Mouse (Mus musculus) embryonic fibroblast, embryonic 13.5 days (primary cell): Measurements from ENCODE around the gene Ado. TPM values are rescaled to one million over a fixed set of nuclear protein-coding genes. Genes with fewer than 3 reads are reported as not detected.

Experiments
- H3K27ac ChIP-seq: 2 replicates; pipeline ENCODE4 v1.5.1; 2012; ENCODE audit warnings: low read length, control low read depth, inconsistent platforms; ENCODE audit not compliant: insufficient read depth
- H3K4me1 ChIP-seq: 2 replicates; pipeline ENCODE4 v1.6.1; 2011; ENCODE audit warnings: low read length; ENCODE audit not compliant: control insufficient read depth, insufficient read depth
- H3K4me3 ChIP-seq: 2 replicates; pipeline ENCODE4 v1.5.1; 2011; ENCODE audit warnings: mild to moderate bottlenecking, control low read depth, low read length; ENCODE audit not compliant: insufficient read depth
- CTCF ChIP-seq: IDR thresholded peaks from 2 replicates; pipeline ENCODE4 v1.5.1; 2011; ENCODE audit warnings: mild to moderate bottlenecking, control low read depth, low read length, moderate library complexity, borderline replicate concordance; ENCODE audit not compliant: insufficient read depth
- POLR2A ChIP-seq: IDR thresholded peaks from 2 replicates; pipeline ENCODE4 v1.6.1; 2011; ENCODE audit warnings: low read depth, mild to moderate bottlenecking, control low read depth, low read length, moderate library complexity
- polyA plus RNA-seq: library from polyadenylated mRNA; stranded (reverse); fragments of >200 nt; gene quantifications from 2 replicates; pipeline ENCODE4 v1.2.4, GENCODE M21; 2011; ENCODE audit warnings: low read depth; ENCODE audit not compliant: missing spikeins, insufficient read length

The Ado gene
- polyA plus RNA-seq, 1 experiment, result 24.7 TPM

- TF ChIP-seq CTCF (no peak), POLR2A (no peak)
- Histone ChIP-seq H3K4me1 (no peaks in the 10 kb centered on the region), H3K27ac (no peak overlapping the region), H3K4me3 (no peak overlapping the region)
These were observed 15.8 kb upstream of the Ado start for GRCm38 (mm10) chr10:67564509-67564908.

- no peak overlapping the region for H3K4me3 ChIP-seq
- no peaks in the 10 kb centered on the region for H3K4me1 ChIP-seq
- H3K27ac ChIP-seq, result no peak overlapping the region
- TF ChIP-seq CTCF, result no peak
- no peak for TF ChIP-seq POLR2A
These were observed 12.4 kb upstream of the Ado start for GRCm38 (mm10) chr10:67561185-67561584.

GRCm38 (mm10) chr10:67559765-67560394, 11.1 kb upstream of the Ado start:
- H3K4me3 ChIP-seq, result no peak overlapping the region
- TF ChIP-seq CTCF, result no peak
- TF ChIP-seq POLR2A, result no peak
- H3K27ac ChIP-seq, result no peak overlapping the region
- H3K4me1 ChIP-seq, result no peaks in the 10 kb centered on the region

- Histone ChIP-seq H3K27ac (no peak overlapping the region), H3K4me3 (no peak overlapping the region), H3K4me1 (no peaks in the 10 kb centered on the region)
- no peak for TF ChIP-seq CTCF
- no peak for TF ChIP-seq POLR2A
These were observed 9.3 kb upstream of the Ado start for GRCm38 (mm10) chr10:67558053-67558452.

GRCm38 (mm10) chr10:67548261-67548854, 397 bp downstream of the Ado start:
- Histone ChIP-seq H3K4me3 (peak overlapping the region; percentile 71), H3K27ac (peak overlapping the region; percentile 91), H3K4me1 (peaks cover 4% of the 10 kb centered on the region; the same call in 1 of the 2 replicates)
- TF ChIP-seq POLR2A (no peak), CTCF (no peak)

GRCm38 (mm10) chr10:67547850-67548260, 900 bp downstream of the Ado start:
- Histone ChIP-seq H3K4me3 (peak overlapping the region; percentile 71), H3K4me1 (peaks cover 4% of the 10 kb centered on the region; the same call in 1 of the 2 replicates), H3K27ac (peak overlapping the region; percentile 91; the same call in 1 of the 2 replicates)
- TF ChIP-seq POLR2A, result 0 out of 2 replicates have a peak, but pooled peaks have one; percentile 18
- TF ChIP-seq CTCF, result no peak

- no peaks in the 10 kb centered on the region for H3K4me1 ChIP-seq
- H3K4me3 ChIP-seq, result no peak overlapping the region
- TF ChIP-seq POLR2A, result no peak
- no peak for TF ChIP-seq CTCF
- no peak overlapping the region for H3K27ac ChIP-seq
These were observed 8.2 kb downstream of the Ado start for GRCm38 (mm10) chr10:67540591-67540990.

- H3K4me1 ChIP-seq, result no peaks in the 10 kb centered on the region
- H3K4me3 ChIP-seq, result peak overlapping the region; percentile 66
- no peak overlapping the region for H3K27ac ChIP-seq
- TF ChIP-seq POLR2A, result no peak
- TF ChIP-seq CTCF, result no peak
These were observed 9.4 kb downstream of the Ado start for GRCm38 (mm10) chr10:67539401-67539730.

- Histone ChIP-seq H3K4me1 (no peaks in the 10 kb centered on the region), H3K27ac (no peak overlapping the region), H3K4me3 (peak overlapping the region; percentile 66)
- no peak for TF ChIP-seq POLR2A
- no peak for TF ChIP-seq CTCF
These were observed 10.0 kb downstream of the Ado start for GRCm38 (mm10) chr10:67538585-67539400.

- TF ChIP-seq CTCF (no peak), POLR2A (no peak)
- no peak overlapping the region for H3K27ac ChIP-seq
- H3K4me3 ChIP-seq, result peak overlapping the region; percentile 66
- no peaks in the 10 kb centered on the region for H3K4me1 ChIP-seq
These were observed 10.6 kb downstream of the Ado start for GRCm38 (mm10) chr10:67538106-67538505.
